Mouse (Mus musculus) intestine, embryonic 16.5 days (tissue): ENCODE measurements around the gene Olfr1411. TPM values are rescaled to one million over a fixed set of nuclear protein-coding genes. Genes with fewer than 3 reads are reported as not detected.

Experiments
- ATAC-seq: fragments of 200-750 bp; cut with Nextera tagmentation; 2 replicates; pipeline ENCODE4 v1.8.0; 2017; ENCODE audit warnings: moderate TSS enrichment, moderate library complexity
- H3K27ac ChIP-seq: fragments of 300-500 bp; sonication (generic); 2 replicates; pipeline ENCODE4 v1.5.1; 2014; ENCODE audit warnings: mild to moderate bottlenecking, low read length
- H3K27me3 ChIP-seq: fragments of 300-500 bp; sonication (generic); replicated peaks from 2 replicates; pipeline ENCODE4 v1.6.1; 2014; ENCODE audit warnings: low read length, control low read depth, mixed read lengths; ENCODE audit not compliant: control insufficient read depth, insufficient read depth
- H3K36me3 ChIP-seq: fragments of 300-500 bp; sonication (generic); 2 replicates; pipeline ENCODE4 v1.6.1; 2014; ENCODE audit warnings: low read length, control low read depth; ENCODE audit not compliant: control insufficient read depth, insufficient read depth
- H3K4me1 ChIP-seq: fragments of 300-500 bp; sonication (generic); 2 replicates; pipeline ENCODE4 v1.6.1; 2014; ENCODE audit warnings: low read length, control low read depth, mixed read lengths; ENCODE audit not compliant: control insufficient read depth, insufficient read depth
- H3K4me2 ChIP-seq: fragments of 300-500 bp; sonication (generic); 2 replicates; pipeline ENCODE4 v1.6.1; 2014; ENCODE audit warnings: low read depth, low read length, control low read depth
- H3K4me3 ChIP-seq: fragments of 300-500 bp; sonication (generic); 2 replicates; pipeline ENCODE4 v1.5.1; 2014; ENCODE audit warnings: mild to moderate bottlenecking, low read length
- H3K9ac ChIP-seq: fragments of 300-500 bp; sonication (generic); 2 replicates; pipeline ENCODE4 v1.6.1; 2014; ENCODE audit warnings: low read depth, low read length
- H3K9me3 ChIP-seq: fragments of 300-500 bp; sonication (generic); 2 replicates; pipeline ENCODE4 v1.6.1; 2016; ENCODE audit warnings: low read length, control low read depth; ENCODE audit not compliant: control insufficient read depth
- WGBS: fragments of 180-500 bp; shearing (Covaris S2); extraction: QIAGEN DNeasy Blood & Tissue Kit; methylation state at CpG from one replicate; pipeline ENCODE4 v1.1.7; 2014; 5-methylcytosine and 5-hydroxymethylcytosine counted together
- polyA plus RNA-seq: library from polyadenylated mRNA; unstranded; fragments of >200 nt; fragmentation: Nextera tagmentation; extraction: Ambion mirVana; gene quantifications from 2 replicates; pipeline ENCODE4 v1.2.1, GENCODE M21; 2015

Olfr1411 gene
- polyA plus RNA-seq, 1 experiment from 2014 or later: not detected

DNA sequence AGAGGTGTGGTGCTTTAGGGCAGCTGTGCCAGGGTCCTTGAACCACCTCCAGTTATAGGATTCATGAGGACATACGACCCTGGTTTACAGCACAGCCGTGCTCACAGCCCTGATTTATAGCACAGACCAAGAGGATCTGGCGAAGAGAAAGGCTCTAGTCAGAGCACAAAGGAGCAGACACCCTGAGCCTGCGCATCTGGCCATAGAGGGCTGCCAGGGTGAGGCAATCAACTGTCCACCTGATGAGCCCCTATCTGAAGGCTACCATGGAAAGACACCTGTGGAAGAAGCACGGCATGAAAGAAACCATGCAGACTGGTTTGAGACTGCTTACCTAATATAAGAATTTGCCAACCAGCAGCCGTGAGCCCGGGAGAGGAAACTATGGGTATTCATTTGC lies 52.4 kb downstream of the Olfr1411 start:
- H3K27me3 ChIP-seq: no peaks in the 10 kb centered on the region
- ATAC-seq: no peak
- H3K4me2 ChIP-seq: no peak overlapping the region
- WGBS: 61% methylated on average over 7 of the region's 7 CpGs
- H3K9me3 ChIP-seq: no peaks in the 10 kb centered on the region
- H3K9ac ChIP-seq: no peak overlapping the region
- H3K27ac ChIP-seq: no peak overlapping the region
- H3K4me3 ChIP-seq: no peak overlapping the region
- no peaks in the 10 kb centered on the region for H3K36me3 ChIP-seq
- H3K4me1 ChIP-seq: peaks cover 8% of the 10 kb centered on the region

DNA sequence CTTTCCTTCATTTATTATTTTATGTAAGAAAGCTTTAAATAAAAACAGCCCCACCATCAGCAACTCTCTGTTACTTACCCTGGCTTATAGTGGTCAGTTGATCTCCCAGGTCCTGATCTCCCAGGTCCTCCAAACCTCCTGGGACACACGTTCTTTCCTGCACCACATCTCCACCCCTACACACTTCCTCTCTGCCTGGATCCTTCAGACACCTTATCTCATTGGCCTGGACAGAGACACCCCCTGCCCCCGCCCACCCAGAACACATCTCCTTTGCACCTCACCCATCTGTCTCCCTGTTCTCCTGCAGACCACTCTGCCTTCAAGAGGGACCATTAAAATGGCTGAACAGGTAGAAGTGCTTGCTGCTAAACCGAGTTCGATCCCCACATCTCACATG lies 52.8 kb downstream of the Olfr1411 start:
- Histone ChIP-seq H3K36me3 (no peaks in the 10 kb centered on the region), H3K9ac (no peak overlapping the region), H3K4me3 (no peak overlapping the region), H3K4me2 (no peak overlapping the region), H3K9me3 (no peaks in the 10 kb centered on the region), H3K27me3 (no peaks in the 10 kb centered on the region), H3K4me1 (peaks cover 8% of the 10 kb centered on the region), H3K27ac (no peak overlapping the region)
- no peak for ATAC-seq
- 68% methylated on average over 4 of the region's 4 CpGs for WGBS

Other genes starting within 250 kb of the Olfr1411 start
- 400 and 411 TPM in 2 replicates for gene Ndufa10, start 120.6 kb upstream of the Olfr1411 start, polyA plus RNA-seq
- not detected in 2 replicates for gene Olfr1416, start 109.3 kb upstream of the Olfr1411 start, polyA plus RNA-seq
- not detected in 2 replicates for gene Olfr1415, start 98.3 kb upstream of the Olfr1411 start, polyA plus RNA-seq
- not detected in 2 replicates for gene Olfr1414, start 75.8 kb upstream of the Olfr1411 start, polyA plus RNA-seq
- not detected in 2 replicates for gene Olfr1413, start 23.1 kb upstream of the Olfr1411 start, polyA plus RNA-seq
- gene Olfr1412, start 8.6 kb upstream of the Olfr1411 start, polyA plus RNA-seq: not detected in 2 replicates
- gene Olfr1410, start 11.4 kb downstream of the Olfr1411 start, polyA plus RNA-seq: not detected in 2 replicates
- not detected in 2 replicates for gene Olfr12, start 23.4 kb downstream of the Olfr1411 start, polyA plus RNA-seq
- gene Cops9, start 47.6 kb downstream of the Olfr1411 start, polyA plus RNA-seq: 371 and 387 TPM in 2 replicates
- gene Otos, start 54.4 kb downstream of the Olfr1411 start, polyA plus RNA-seq: 0.31 TPM in 1 of 2 replicates, not detected in the other
- 24.9 and 25.0 TPM in 2 replicates for gene Gpc1, start 237.2 kb downstream of the Olfr1411 start, polyA plus RNA-seq